Mouse (Mus musculus) skeletal muscle tissue, adult 2 months (tissue): ENCODE measurements around the gene Vmn1r117.
"Not testable (repeated sequence)": the region's sequence is repeated elsewhere in the genome, so short reads cannot be mapped to it uniquely, and the experiment has no call there.

Source experiments
- DNase-seq: peaks from one replicate; pipeline ENCODE4 v3.0.0-alpha.2; 2012; ENCODE audit warnings: low read depth, low spot score

The Vmn1r117 gene

DNA sequence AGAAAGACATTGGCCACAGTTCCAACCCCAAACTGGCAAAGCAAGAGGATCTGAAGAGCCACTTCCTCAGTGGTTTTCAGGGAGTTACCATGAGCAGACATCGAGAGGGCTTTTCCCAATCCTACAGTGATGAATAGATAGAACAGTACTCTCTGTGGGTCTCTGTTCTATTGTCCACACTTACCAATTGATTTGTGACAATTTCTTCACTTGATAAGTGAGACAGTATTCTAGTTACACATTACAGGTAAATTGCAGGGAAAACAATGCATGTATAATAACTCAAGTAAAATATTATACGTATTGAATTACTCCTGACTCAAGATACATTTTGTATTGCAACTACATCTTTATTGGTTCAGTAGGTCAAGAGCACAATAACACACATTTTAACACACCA lies at the start of gene Vmn1r117:
Gene Vmn1r117, minus strand, starts transcription at position 101 of the 400 bp plus-strand sequence.
- not testable (repeated sequence) for DNase-seq

DNA sequence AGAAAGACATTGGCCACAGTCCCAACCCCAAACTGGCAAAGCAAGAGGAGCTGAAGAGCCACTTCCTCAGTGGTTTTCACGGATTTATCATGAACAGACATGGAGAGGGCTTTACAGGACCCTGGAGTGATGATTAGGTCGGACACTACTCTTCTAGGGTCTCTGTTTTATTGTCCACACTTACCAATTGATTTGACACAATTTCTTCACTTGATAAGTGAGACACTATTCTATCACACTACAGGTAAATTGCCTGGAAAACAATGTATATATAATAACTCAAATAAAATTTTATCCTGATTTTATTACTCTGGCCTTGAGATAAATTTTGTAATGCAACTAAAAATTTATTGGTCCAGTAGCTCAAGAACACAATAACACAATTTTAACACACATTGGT lies 28.3 kb upstream of the Vmn1r117 start, which contains the start of gene Vmn1r118:
Gene Vmn1r118, minus strand, starts transcription at position 101 of the 400 bp plus-strand sequence.
- not testable (repeated sequence) for DNase-seq

- DNase-seq = not testable (repeated sequence)
These were observed 12.0 kb downstream of the Vmn1r117 start, which contains the start of gene Vmn1r116 for GRCm38 (mm10) chr7:20871956-20872355. Gene Vmn1r116 (plus strand): TSS chr7:20872256.

DNA sequence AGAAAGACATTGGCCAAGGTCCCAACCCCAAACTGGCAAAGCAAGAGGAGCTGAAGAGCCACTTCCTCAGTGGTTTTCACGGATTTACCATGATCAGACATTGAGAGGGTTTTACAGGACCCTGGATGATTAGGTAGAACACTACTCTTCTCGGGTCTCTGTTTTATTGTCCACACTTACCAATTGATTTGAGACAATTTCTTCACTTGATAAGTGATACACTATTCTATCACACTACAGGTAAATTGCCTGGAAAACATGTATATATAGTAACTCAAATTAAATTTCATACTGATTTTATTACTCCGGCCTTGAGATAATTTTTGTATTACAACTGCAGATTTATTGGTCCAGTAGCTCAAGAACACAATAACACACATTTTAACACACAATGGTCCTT lies 39.0 kb downstream of the Vmn1r117 start, which contains the start of gene Vmn1r115:
Gene Vmn1r115, minus strand, starts transcription at position 101 of the 400 bp plus-strand sequence.
- not testable (repeated sequence) for DNase-seq
